Mouse (Mus musculus): Measurements from ENCODE around the gene Olfr1443.

DNA sequence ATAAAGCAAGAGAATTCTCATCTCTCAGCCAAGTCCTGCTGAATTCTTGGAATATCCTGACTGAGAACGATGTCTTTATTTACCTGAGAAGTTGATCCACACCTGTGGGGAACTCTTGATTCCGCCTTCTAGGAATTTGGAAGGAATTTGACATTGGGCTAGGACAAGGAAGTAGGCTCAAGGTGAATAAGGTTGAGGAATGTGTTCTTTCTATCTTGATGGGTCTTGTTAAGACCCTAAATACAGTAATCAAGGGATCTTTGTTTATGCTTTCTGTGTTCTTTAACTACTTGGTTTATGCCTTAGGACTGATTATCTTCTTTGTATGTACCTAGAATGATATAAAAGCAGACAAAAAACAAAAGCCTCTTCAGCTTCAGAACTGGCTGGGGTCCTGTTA, 54.0 kb downstream of the Olfr1443 start:
- TF ChIP-seq POLR2A (IDR thresholded peaks at IDR 0.05; ENCODE audit: low read depth, low read length) (no peak), CTCF (IDR thresholded peaks at IDR 0.05; ENCODE audit: borderline replicate concordance, insufficient read depth, low read length) (no peak)
